Mouse (Mus musculus): ENCODE measurements around the gene Gxylt1. TPM values are rescaled to one million over a fixed set of nuclear protein-coding genes. Genes with fewer than 3 reads are reported as not detected.
A peak's percentile ranks its signal among the peaks of the same experiment; 100 is the strongest.

The Gxylt1 gene
- polyA plus RNA-seq, 1 experiment from 2014 or later, result 5.8 TPM

GRCm38 (mm10) chr15:93222475-93222874 lies 52.5 kb downstream of the Gxylt1 start:
- Histone ChIP-seq H3K4me1 (ENCODE audit: control insufficient read depth, insufficient read depth, low read length) (no peaks in the 10 kb centered on the region; the same call in 1 of the 2 replicates), H3K4me2 (ENCODE audit: low read depth, low read length) (no peak overlapping the region), H3K4me3 (ENCODE audit: low read depth, low read length) (no peak overlapping the region), H3K27ac (ENCODE audit: low read depth, low read length) (no peak overlapping the region), H3K36me3 (ENCODE audit: control insufficient read depth, insufficient read depth, low read length) (no peaks in the 10 kb centered on the region), H3K9ac (replicated peaks; ENCODE audit: low read depth, low read length) (no peak overlapping the region), H3K27me3 (ENCODE audit: control insufficient read depth, insufficient read depth, low read length) (no peaks in the 10 kb centered on the region), H3K9me3 (ENCODE audit: control insufficient read depth, low read length) (no peaks in the 10 kb centered on the region)
- 63% methylated on average over 7 of the region's 7 CpGs for WGBS
- no peak for ATAC-seq (ENCODE audit: low read depth)

GRCm38 (mm10) chr15:93212617-93213016 lies 62.4 kb downstream of the Gxylt1 start:
- ATAC-seq (ENCODE audit: low read depth), result no peak
- Histone ChIP-seq H3K27me3 (ENCODE audit: control insufficient read depth, insufficient read depth, low read length) (no peaks in the 10 kb centered on the region), H3K27ac (ENCODE audit: low read depth, low read length) (no peak overlapping the region), H3K9me3 (ENCODE audit: control insufficient read depth, low read length) (no peaks in the 10 kb centered on the region), H3K9ac (replicated peaks; ENCODE audit: low read depth, low read length) (no peak overlapping the region), H3K4me2 (ENCODE audit: low read depth, low read length) (no peak overlapping the region), H3K4me1 (ENCODE audit: control insufficient read depth, insufficient read depth, low read length) (no peaks in the 10 kb centered on the region; the same call in 1 of the 2 replicates), H3K4me3 (ENCODE audit: low read depth, low read length) (no peak overlapping the region), H3K36me3 (ENCODE audit: control insufficient read depth, insufficient read depth, low read length) (no peaks in the 10 kb centered on the region)
- WGBS, result 96% methylated on average over 9 of the region's 9 CpGs

- WGBS, result 86% methylated on average over 1 of the region's 1 CpGs
- no peak for ATAC-seq (ENCODE audit: low read depth)
- no peaks in the 10 kb centered on the region for H3K36me3 ChIP-seq (ENCODE audit: control insufficient read depth, insufficient read depth, low read length)
- H3K27ac ChIP-seq (ENCODE audit: low read depth, low read length), result no peak overlapping the region
- no peak overlapping the region for H3K9ac ChIP-seq (replicated peaks; ENCODE audit: low read depth, low read length)
- no peaks in the 10 kb centered on the region for H3K27me3 ChIP-seq (ENCODE audit: control insufficient read depth, insufficient read depth, low read length)
- no peaks in the 10 kb centered on the region for H3K4me1 ChIP-seq (ENCODE audit: control insufficient read depth, insufficient read depth, low read length)
- H3K4me2 ChIP-seq (ENCODE audit: low read depth, low read length), result no peak overlapping the region
- no peak overlapping the region for H3K4me3 ChIP-seq (ENCODE audit: low read depth, low read length)
- H3K9me3 ChIP-seq (ENCODE audit: control insufficient read depth, low read length), result no peaks in the 10 kb centered on the region
These were observed 70.1 kb downstream of the Gxylt1 start for GRCm38 (mm10) chr15:93204861-93205260.

GRCm38 (mm10) chr15:93201956-93202355 lies 73.0 kb downstream of the Gxylt1 start:
- Histone ChIP-seq H3K36me3 (ENCODE audit: control insufficient read depth, insufficient read depth, low read length) (no peaks in the 10 kb centered on the region), H3K9ac (replicated peaks; ENCODE audit: low read depth, low read length) (no peak overlapping the region), H3K4me3 (ENCODE audit: low read depth, low read length) (no peak overlapping the region), H3K27ac (ENCODE audit: low read depth, low read length) (no peak overlapping the region), H3K4me1 (ENCODE audit: control insufficient read depth, insufficient read depth, low read length) (no peaks in the 10 kb centered on the region), H3K27me3 (ENCODE audit: control insufficient read depth, insufficient read depth, low read length) (no peaks in the 10 kb centered on the region), H3K9me3 (ENCODE audit: control insufficient read depth, low read length) (no peaks in the 10 kb centered on the region), H3K4me2 (ENCODE audit: low read depth, low read length) (no peak overlapping the region)
- no peak for ATAC-seq (ENCODE audit: low read depth)
- 83% methylated on average over 5 of the region's 5 CpGs for WGBS

GRCm38 (mm10) chr15:93191387-93192145 lies 83.4 kb downstream of the Gxylt1 start:
- Histone ChIP-seq H3K27me3 (ENCODE audit: control insufficient read depth, insufficient read depth, low read length) (no peaks in the 10 kb centered on the region), H3K36me3 (ENCODE audit: control insufficient read depth, insufficient read depth, low read length) (no peaks in the 10 kb centered on the region), H3K4me2 (ENCODE audit: low read depth, low read length) (no peak overlapping the region), H3K4me1 (ENCODE audit: control insufficient read depth, insufficient read depth, low read length) (peaks cover 2% of the 10 kb centered on the region; the same call in 1 of the 2 replicates), H3K4me3 (ENCODE audit: low read depth, low read length) (no peak overlapping the region), H3K9ac (replicated peaks; ENCODE audit: low read depth, low read length) (no peak overlapping the region), H3K9me3 (ENCODE audit: control insufficient read depth, low read length) (no peaks in the 10 kb centered on the region), H3K27ac (ENCODE audit: low read depth, low read length) (no peak overlapping the region)
- ATAC-seq (ENCODE audit: low read depth), result peak; percentile 66; the same call in 1 of the 2 replicates
- WGBS, result 47% methylated on average over 12 of the region's 12 CpGs

Other genes starting within 250 kb of the Gxylt1 start
- gene Yaf2, start 61.8 kb upstream of the Gxylt1 start, polyA plus RNA-seq (2014; fragmentation: Nextera tagmentation; extraction: Ambion mirVana), result 133 and 136 TPM in 2 replicates
- 171 and 172 TPM in 2 replicates for gene Zcrb1, start 123.2 kb upstream of the Gxylt1 start, polyA plus RNA-seq (2014; fragmentation: Nextera tagmentation; extraction: Ambion mirVana)
- gene Pphln1, start 123.2 kb upstream of the Gxylt1 start, polyA plus RNA-seq (2014; fragmentation: Nextera tagmentation; extraction: Ambion mirVana), result 30.1 and 32.1 TPM in 2 replicates